Mouse (Mus musculus): ENCODE results near the gene Ubxn11. TPM values are rescaled to one million over a fixed set of nuclear protein-coding genes. Genes with fewer than 3 reads are reported as not detected.
A peak's percentile ranks its signal among the peaks of the same experiment; 100 is the strongest.

Gene Ubxn11
- total RNA-seq, 1 experiment, result 12.4 TPM

DNA sequence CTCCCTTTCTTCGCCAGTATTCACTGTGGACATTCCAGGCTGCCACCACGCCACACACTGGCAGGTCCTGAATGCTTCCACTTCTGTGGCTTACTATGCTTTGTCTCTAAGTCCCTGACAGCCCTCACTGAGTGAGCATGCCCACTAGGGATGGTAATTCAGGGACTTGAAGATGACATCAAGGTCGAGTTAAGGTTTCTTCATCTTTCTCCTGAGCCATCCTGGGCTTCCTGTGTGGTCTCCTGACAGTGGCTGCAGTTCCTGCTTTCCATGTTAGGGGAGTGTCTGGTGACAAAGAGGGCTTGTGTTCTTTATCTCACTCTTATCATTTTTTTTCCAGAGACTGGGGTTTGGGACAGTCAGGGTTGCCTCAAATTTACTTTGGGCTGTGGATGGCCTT, 8.3 kb downstream of the Ubxn11 start:
- in situ Hi-C loops (cut with MboI; ENCODE audit: low sequenced_read_pairs in 2 of 2, unreplicated experiment in 2 of 2), result no loop called here
- Histone ChIP-seq H3K36me3 (ENCODE audit: control insufficient read depth, insufficient read depth, low read length, poor library complexity, severe bottlenecking) (no peaks in the 10 kb centered on the region), H3K9me3 (ENCODE audit: control insufficient read depth, insufficient read depth, low read depth, low read length) (no peaks in the 10 kb centered on the region), H3K27ac (ENCODE audit: insufficient read depth, low read depth, low read length, poor library complexity, severe bottlenecking) (no peak overlapping the region), H3K4me3 (ENCODE audit: insufficient read depth in 1 of 2, low read depth in 1 of 2, low read length in 2 of 2, poor library complexity in 1 of 2, severe bottlenecking in 1 of 2) (no peak overlapping the region), H3K9ac (ENCODE audit: insufficient read depth, low read depth, low read length, poor library complexity, severe bottlenecking) (no peak overlapping the region), H3K4me1 (ENCODE audit: control insufficient read depth in 2 of 2, insufficient read depth in 2 of 2, low read length in 2 of 2, poor library complexity in 1 of 2) (peaks cover 21 to 61% of the 10 kb centered on the region in 2 experiments)
- no peak for DNase-seq (ENCODE audit: low read depth, low spot score)
- no peak for TF ChIP-seq HCFC1 (IDR thresholded peaks at IDR 0.05; ENCODE audit: borderline replicate concordance, insufficient read depth, low read length)
- no peak for TF ChIP-seq ZNF384 (IDR thresholded peaks at IDR 0.05; ENCODE audit: low read depth, low read length)
- TF ChIP-seq ZC3H11A (IDR thresholded peaks at IDR 0.05; ENCODE audit: borderline replicate concordance, low read depth, low read length), result no peak
- TF ChIP-seq MAFK (IDR thresholded peaks at IDR 0.05; ENCODE audit: insufficient read depth, low read depth, low read length), result no peak
- no peak for TF ChIP-seq CHD2 (IDR thresholded peaks at IDR 0.05; ENCODE audit: low read depth, low read length)

- Histone ChIP-seq H3K9me3 (ENCODE audit: control insufficient read depth, insufficient read depth, low read depth, low read length) (no peaks in the 10 kb centered on the region), H3K9ac (ENCODE audit: insufficient read depth, low read depth, low read length, poor library complexity, severe bottlenecking) (no peak overlapping the region), H3K4me3 (ENCODE audit: insufficient read depth in 1 of 2, low read depth in 1 of 2, low read length in 2 of 2, poor library complexity in 1 of 2, severe bottlenecking in 1 of 2) (no peak overlapping the region), H3K36me3 (ENCODE audit: control insufficient read depth, insufficient read depth, low read length, poor library complexity, severe bottlenecking) (no peaks in the 10 kb centered on the region), H3K4me1 (ENCODE audit: control insufficient read depth in 2 of 2, insufficient read depth in 2 of 2, low read length in 2 of 2, poor library complexity in 1 of 2) (peaks cover 19 to 62% of the 10 kb centered on the region in 2 experiments), H3K27ac (ENCODE audit: insufficient read depth, low read depth, low read length, poor library complexity, severe bottlenecking) (no peak overlapping the region)
- no peak for TF ChIP-seq ZC3H11A (IDR thresholded peaks at IDR 0.05; ENCODE audit: borderline replicate concordance, low read depth, low read length)
- no peak for TF ChIP-seq MAFK (IDR thresholded peaks at IDR 0.05; ENCODE audit: insufficient read depth, low read depth, low read length)
- no peak for TF ChIP-seq CHD2 (IDR thresholded peaks at IDR 0.05; ENCODE audit: low read depth, low read length)
- no peak for TF ChIP-seq HCFC1 (IDR thresholded peaks at IDR 0.05; ENCODE audit: borderline replicate concordance, insufficient read depth, low read length)
- no peak for TF ChIP-seq ZNF384 (IDR thresholded peaks at IDR 0.05; ENCODE audit: low read depth, low read length)
- in situ Hi-C loops (cut with MboI; ENCODE audit: low sequenced_read_pairs in 2 of 2, unreplicated experiment in 2 of 2), result no loop called here
- DNase-seq (ENCODE audit: low read depth, low spot score), result no peak
Measured at GRCm38 (mm10) chr4:134112403-134112802, 10.0 kb downstream of the Ubxn11 start.

GRCm38 (mm10) chr4:134113356-134113994, 11.1 kb downstream of the Ubxn11 start:
- Histone ChIP-seq H3K9me3 (ENCODE audit: control insufficient read depth, insufficient read depth, low read depth, low read length) (no peaks in the 10 kb centered on the region), H3K4me1 (ENCODE audit: control insufficient read depth in 2 of 2, insufficient read depth in 2 of 2, low read length in 2 of 2, poor library complexity in 1 of 2) (peaks cover 18 to 66% of the 10 kb centered on the region in 2 experiments), H3K4me3 (ENCODE audit: insufficient read depth in 1 of 2, low read depth in 1 of 2, low read length in 2 of 2, poor library complexity in 1 of 2, severe bottlenecking in 1 of 2) (no peak overlapping the region), H3K36me3 (ENCODE audit: control insufficient read depth, insufficient read depth, low read length, poor library complexity, severe bottlenecking) (no peaks in the 10 kb centered on the region), H3K9ac (ENCODE audit: insufficient read depth, low read depth, low read length, poor library complexity, severe bottlenecking) (peak overlapping the region; percentile 24; the same call in 1 of the 2 replicates), H3K27ac (ENCODE audit: insufficient read depth, low read depth, low read length, poor library complexity, severe bottlenecking) (peak overlapping the region; percentile 64)
- DNase-seq (ENCODE audit: low read depth, low spot score), result no peak
- TF ChIP-seq ZC3H11A (IDR thresholded peaks at IDR 0.05; ENCODE audit: borderline replicate concordance, low read depth, low read length), result no peak
- no peak for TF ChIP-seq MAFK (IDR thresholded peaks at IDR 0.05; ENCODE audit: insufficient read depth, low read depth, low read length)
- TF ChIP-seq ZNF384 (IDR thresholded peaks at IDR 0.05; ENCODE audit: low read depth, low read length), result no peak
- no peak for TF ChIP-seq HCFC1 (IDR thresholded peaks at IDR 0.05; ENCODE audit: borderline replicate concordance, insufficient read depth, low read length)
- no peak for TF ChIP-seq CHD2 (IDR thresholded peaks at IDR 0.05; ENCODE audit: low read depth, low read length)
- in situ Hi-C loops (cut with MboI; ENCODE audit: low sequenced_read_pairs in 2 of 2, unreplicated experiment in 2 of 2), result no loop called here

GRCm38 (mm10) chr4:134114038-134114437, 11.7 kb downstream of the Ubxn11 start:
- Histone ChIP-seq H3K9ac (ENCODE audit: insufficient read depth, low read depth, low read length, poor library complexity, severe bottlenecking) (peak overlapping the region; percentile 24; the same call in 1 of the 2 replicates), H3K36me3 (ENCODE audit: control insufficient read depth, insufficient read depth, low read length, poor library complexity, severe bottlenecking) (no peaks in the 10 kb centered on the region), H3K4me1 (ENCODE audit: control insufficient read depth in 2 of 2, insufficient read depth in 2 of 2, low read length in 2 of 2, poor library complexity in 1 of 2) (peaks cover 18 to 63% of the 10 kb centered on the region in 2 experiments), H3K27ac (ENCODE audit: insufficient read depth, low read depth, low read length, poor library complexity, severe bottlenecking) (peak overlapping the region; percentile 64), H3K9me3 (ENCODE audit: control insufficient read depth, insufficient read depth, low read depth, low read length) (no peaks in the 10 kb centered on the region), H3K4me3 (ENCODE audit: insufficient read depth in 1 of 2, low read depth in 1 of 2, low read length in 2 of 2, poor library complexity in 1 of 2, severe bottlenecking in 1 of 2) (no peak overlapping the region)
- DNase-seq (ENCODE audit: low read depth, low spot score), result no peak
- TF ChIP-seq ZNF384 (IDR thresholded peaks at IDR 0.05; ENCODE audit: low read depth, low read length), result no peak
- in situ Hi-C loops (cut with MboI; ENCODE audit: low sequenced_read_pairs in 2 of 2, unreplicated experiment in 2 of 2), result no loop called here

Measured in ES-E14 (cell line).